Mouse (Mus musculus) skeletal muscle tissue, adult 2 months (tissue): ENCODE data around the gene Minos1.

Source experiments
- DNase-seq: peaks from one replicate; pipeline ENCODE4 v3.0.0-alpha.2; 2012; ENCODE audit warnings: low read depth, low spot score

Minos1 gene

GRCm38 (mm10) chr4:139095406-139095805 is 35.5 kb downstream of the Minos1 start:
- no peak for DNase-seq

- DNase-seq = no peak
Observed at GRCm38 (mm10) chr4:139093196-139093530, 37.8 kb downstream of the Minos1 start.

GRCm38 (mm10) chr4:139092356-139093195 is 38.3 kb downstream of the Minos1 start, which contains the start of gene Nbl1:
Gene Nbl1 (minus strand): TSS chr4:139092993.
- DNase-seq = no peak

GRCm38 (mm10) chr4:139091478-139092355 is 39.2 kb downstream of the Minos1 start:
- DNase-seq = no peak

- DNase-seq = no peak
Observed at GRCm38 (mm10) chr4:139091066-139091465, 39.8 kb downstream of the Minos1 start.

- no peak for DNase-seq
Observed at GRCm38 (mm10) chr4:139090303-139090940, 40.5 kb downstream of the Minos1 start.

- DNase-seq = no peak
Observed at GRCm38 (mm10) chr4:139088982-139089671, 41.8 kb downstream of the Minos1 start.

GRCm38 (mm10) chr4:139086984-139087383 is 43.9 kb downstream of the Minos1 start:
- DNase-seq = no peak

- peak; percentile 82 for DNase-seq
Observed at GRCm38 (mm10) chr4:139086037-139086436, 44.9 kb downstream of the Minos1 start.

GRCm38 (mm10) chr4:139085337-139085736 is 45.6 kb downstream of the Minos1 start:
- no peak for DNase-seq

- DNase-seq = no peak
Observed at GRCm38 (mm10) chr4:139082790-139083564, 47.9 kb downstream of the Minos1 start.

GRCm38 (mm10) chr4:139081270-139081931 is 49.5 kb downstream of the Minos1 start:
- no peak for DNase-seq

- DNase-seq = no peak
Observed at GRCm38 (mm10) chr4:139080259-139080658, 50.7 kb downstream of the Minos1 start.

- no peak for DNase-seq
Observed at GRCm38 (mm10) chr4:139079439-139079838, 51.5 kb downstream of the Minos1 start.

GRCm38 (mm10) chr4:139078726-139079125 is 52.2 kb downstream of the Minos1 start:
- DNase-seq = no peak

- DNase-seq = no peak
Observed at GRCm38 (mm10) chr4:139078313-139078712, 52.6 kb downstream of the Minos1 start.

GRCm38 (mm10) chr4:139075915-139076314 is 55.0 kb downstream of the Minos1 start:
- DNase-seq = no peak

- no peak for DNase-seq
Observed at GRCm38 (mm10) chr4:139075041-139075711, 55.7 kb downstream of the Minos1 start, which contains the start of gene Htr6. Gene Htr6 (minus strand): TSS chr4:139075570.

GRCm38 (mm10) chr4:139074060-139074459 is 56.9 kb downstream of the Minos1 start:
- DNase-seq = no peak
